Mouse (Mus musculus) urinary bladder, postnatal 25 days (tissue): Measurements from ENCODE around the gene Uso1.
"Not testable (repeated sequence)": the region's sequence is repeated elsewhere in the genome, so short reads cannot be mapped to it uniquely, and the experiment has no call there.

Source experiments
- DNase-seq: peaks from one replicate; pipeline ENCODE4 v3.0.0; 2022; ENCODE audit warnings: low spot score

The Uso1 gene

GRCm38 (mm10) chr5:92127751-92128150 lies 10.0 kb upstream of the Uso1 start:
- DNase-seq = no peak

DNA sequence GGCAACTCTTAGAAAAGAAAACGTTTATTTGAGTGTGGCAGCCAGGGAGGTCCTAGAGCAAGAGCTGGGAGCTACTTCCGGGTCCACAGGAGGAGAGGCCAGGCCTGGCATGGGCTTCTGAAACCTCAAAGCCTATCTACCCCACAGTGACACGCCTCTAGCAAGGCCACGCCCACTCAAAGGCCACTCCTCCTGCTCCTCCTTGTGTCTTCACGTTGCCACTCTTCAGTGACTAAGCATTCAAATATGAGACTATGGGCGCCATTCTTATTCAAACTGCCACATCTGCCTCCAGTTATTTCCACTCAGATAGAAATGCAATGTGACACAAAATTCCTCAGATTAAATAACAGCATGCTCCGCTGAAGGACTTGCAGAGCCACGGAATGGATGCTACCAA lies 9.2 kb upstream of the Uso1 start:
- no peak for DNase-seq

GRCm38 (mm10) chr5:92129321-92129768 lies 8.4 kb upstream of the Uso1 start:
- no peak for DNase-seq

DNA sequence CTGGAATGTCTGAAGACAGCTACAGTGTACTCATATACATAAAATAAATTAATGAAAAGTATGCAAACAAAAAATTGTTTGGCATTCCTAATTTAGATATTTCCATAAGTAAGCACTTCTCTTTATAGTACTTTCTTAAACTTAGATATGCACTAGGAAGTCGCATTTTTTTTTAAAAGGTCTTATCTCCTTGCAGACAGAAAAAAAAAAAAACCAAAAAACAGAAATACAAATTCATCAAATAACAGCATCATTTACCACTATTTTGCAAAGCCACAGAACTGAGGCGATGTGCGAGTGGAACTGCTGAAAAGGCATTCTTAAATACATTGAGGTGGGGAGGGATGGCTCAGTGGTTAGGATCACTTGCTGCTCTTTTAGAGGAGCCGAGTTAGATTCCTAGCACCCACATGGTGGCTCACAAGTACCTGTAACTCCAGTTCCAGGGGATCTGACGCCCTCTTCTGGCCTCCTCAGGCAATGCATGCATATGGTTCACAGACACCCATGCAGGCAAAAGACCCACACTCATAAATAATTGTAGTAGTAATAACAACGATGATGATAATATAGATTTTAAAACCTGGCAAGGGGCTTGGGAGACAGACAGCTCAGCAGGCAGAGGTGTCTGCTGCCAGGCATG lies 7.6 kb upstream of the Uso1 start:
- no peak for DNase-seq

GRCm38 (mm10) chr5:92132127-92132526 lies 5.6 kb upstream of the Uso1 start:
- no peak for DNase-seq

DNA sequence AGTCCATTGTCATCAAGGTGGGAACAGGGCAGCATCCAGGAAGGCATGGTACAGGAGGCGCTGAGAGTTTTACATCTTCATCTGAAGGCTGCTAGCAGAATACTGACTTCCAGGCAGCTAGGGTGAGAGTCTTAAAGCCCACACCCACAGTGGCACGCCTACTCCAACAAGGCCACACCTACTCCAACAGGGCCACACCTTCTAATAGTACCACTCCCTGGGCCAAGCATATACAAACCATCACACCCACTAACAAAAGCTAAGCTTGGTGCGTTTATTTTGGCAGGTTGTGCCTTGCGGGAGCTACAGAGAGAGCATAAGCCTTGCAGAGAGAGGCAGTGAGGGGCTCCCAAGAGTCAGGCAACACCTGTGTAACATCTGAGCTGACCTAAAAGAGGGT lies 4.7 kb upstream of the Uso1 start:
- not testable (repeated sequence) for DNase-seq

- DNase-seq = no peak
These were observed 2.8 kb upstream of the Uso1 start for GRCm38 (mm10) chr5:92134934-92135333.

- DNase-seq = no peak
These were observed 1.1 kb upstream of the Uso1 start for GRCm38 (mm10) chr5:92136536-92137238.

- DNase-seq = peak; percentile 45
These were observed 419 bp downstream of the Uso1 start for GRCm38 (mm10) chr5:92138093-92138621.

DNA sequence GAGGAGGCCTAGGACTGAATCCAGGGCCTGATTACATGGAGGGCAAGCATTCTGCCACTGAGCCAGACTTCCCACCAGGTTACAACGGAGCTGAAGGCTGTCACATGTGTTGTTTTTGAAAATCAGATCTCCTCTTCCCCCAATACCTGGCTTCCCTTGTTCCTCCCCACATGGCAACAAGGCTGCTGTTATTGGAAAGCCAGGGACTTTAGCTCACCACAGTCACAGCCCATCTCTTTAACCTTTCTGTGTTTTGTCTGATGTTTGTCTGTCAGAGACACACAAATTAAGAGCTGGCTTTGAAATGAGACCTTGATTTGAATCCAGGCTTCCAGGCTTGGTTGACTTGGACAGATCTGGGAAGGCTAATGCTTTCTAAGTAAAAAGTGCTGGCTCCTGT lies 1.5 kb downstream of the Uso1 start:
- DNase-seq = no peak

GRCm38 (mm10) chr5:92141696-92142095 lies 4.0 kb downstream of the Uso1 start:
- DNase-seq = no peak

- DNase-seq = no peak
These were observed 4.7 kb downstream of the Uso1 start for GRCm38 (mm10) chr5:92142481-92142880.

- DNase-seq = no peak
These were observed 5.9 kb downstream of the Uso1 start for GRCm38 (mm10) chr5:92143665-92144064.

- DNase-seq = no peak
These were observed 7.4 kb downstream of the Uso1 start for GRCm38 (mm10) chr5:92144954-92145708.

DNA sequence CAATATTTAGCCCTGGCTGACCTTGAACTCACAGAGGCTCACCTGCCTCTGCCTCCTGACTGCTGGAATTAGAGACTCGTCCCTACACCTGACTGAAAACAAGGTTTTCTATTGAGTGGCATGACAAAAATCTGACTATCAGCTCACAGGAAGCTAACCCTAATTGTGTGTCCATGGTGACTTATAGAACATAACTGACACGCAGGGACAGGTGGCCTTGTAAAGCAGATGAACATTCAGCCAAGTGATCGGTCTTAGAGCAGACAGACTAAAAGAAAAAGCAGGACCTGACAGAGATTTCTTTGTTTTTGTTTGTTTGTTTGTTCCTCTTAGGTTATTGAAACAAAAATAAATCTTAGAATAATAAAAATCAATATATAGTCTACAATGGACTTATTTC lies 10.5 kb downstream of the Uso1 start:
- no peak for DNase-seq

DNA sequence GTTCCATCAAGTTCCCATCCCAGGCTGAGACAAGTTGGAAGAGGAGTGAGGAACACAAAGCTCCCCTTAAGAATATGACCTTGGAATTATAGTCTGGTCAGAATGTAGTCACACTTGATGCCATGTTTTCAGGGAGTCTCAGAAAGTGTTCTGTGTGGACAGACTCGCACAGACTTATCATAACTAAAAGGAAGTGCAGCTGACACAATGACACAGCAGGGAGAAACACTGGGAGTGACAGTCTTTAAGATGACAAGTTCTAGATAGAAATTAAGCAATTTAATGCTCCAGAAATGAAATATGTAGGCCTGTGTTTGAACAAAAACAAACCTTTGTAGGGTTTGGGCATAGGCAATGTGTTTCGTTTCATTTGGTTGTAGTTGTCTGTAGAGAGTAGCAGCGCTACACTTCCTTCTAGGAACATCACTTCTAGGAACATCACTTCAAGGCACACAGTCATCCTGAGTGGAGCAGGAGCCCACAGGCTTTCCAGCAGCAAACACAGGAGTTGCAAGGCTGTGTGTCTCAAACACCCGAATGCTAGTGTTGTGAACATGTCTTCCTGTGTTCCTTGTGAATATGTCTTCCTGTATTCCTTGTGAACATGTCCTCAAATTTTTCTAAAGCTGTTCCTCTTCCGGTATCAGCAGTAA lies 11.7 kb downstream of the Uso1 start:
- DNase-seq = no peak

DNA sequence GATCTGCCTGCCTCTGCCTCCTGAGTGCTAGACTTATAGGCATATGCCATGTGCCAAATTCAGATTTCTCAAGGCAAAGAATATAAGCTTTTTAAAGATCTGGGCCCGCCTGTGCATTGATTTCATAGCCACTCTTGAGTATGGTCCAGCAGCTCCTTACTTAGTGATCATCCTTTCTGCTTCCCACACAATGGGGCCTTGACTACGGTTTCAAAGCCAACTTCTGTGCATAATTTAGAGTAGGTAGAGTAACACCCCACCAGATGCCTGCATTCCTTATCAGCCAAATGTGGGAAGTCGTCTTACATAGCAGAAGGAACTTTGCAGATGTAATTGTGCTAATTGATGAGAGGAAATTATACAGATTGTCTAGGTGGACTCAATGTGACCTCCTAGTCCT lies 17.1 kb downstream of the Uso1 start:
- DNase-seq = no peak

GRCm38 (mm10) chr5:92165976-92166375 lies 28.2 kb downstream of the Uso1 start:
- DNase-seq = no peak

DNA sequence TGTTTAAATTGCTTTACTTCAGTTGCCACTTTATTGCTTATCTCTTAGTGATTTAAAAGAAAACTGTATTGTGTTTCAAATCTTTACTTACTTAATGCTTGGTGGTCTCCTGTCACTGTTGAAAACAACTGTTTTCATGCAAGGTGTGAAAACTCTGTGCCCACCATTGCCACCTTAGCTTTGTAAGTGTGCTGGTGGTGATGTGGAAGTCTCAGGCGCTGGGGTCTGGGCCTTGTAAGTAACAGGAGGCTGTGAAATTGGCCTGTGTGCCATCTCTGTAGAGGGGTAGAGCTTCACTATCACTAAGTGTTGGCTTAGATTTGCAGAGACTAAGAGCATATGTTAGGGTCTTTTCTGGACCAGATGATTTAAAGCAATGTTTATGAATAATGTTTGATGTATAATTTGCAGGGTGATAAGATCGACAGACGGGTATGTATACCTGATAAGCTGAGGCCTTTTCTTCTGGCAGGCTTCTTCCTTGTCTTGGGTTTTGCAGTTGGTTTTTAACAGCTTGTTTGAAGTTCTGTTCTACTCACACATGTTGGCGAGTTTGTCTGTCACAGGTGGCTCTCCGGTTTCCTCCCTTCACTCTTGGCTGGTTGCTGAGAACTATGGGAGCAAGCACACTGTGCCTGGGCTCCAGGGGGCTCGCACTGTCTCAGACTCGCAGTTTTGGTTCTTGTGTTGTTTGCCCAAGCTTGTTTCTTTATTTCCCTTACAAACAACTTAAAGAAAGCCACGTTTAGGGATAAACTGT lies 45.5 kb downstream of the Uso1 start:
- no peak for DNase-seq

- DNase-seq = no peak
These were observed 51.2 kb downstream of the Uso1 start for GRCm38 (mm10) chr5:92188881-92189483.

GRCm38 (mm10) chr5:92195716-92196115 lies 58.0 kb downstream of the Uso1 start:
- DNase-seq = not testable (repeated sequence)
